Mouse (Mus musculus): ENCODE measurements at regions not wholly inside any gene's neighbourhood (a gene's known extent, or its start where the extent isn't known, plus 50 kb on each side); places are given as distances from the start of the nearest gene placed in this dataset.

DNA sequence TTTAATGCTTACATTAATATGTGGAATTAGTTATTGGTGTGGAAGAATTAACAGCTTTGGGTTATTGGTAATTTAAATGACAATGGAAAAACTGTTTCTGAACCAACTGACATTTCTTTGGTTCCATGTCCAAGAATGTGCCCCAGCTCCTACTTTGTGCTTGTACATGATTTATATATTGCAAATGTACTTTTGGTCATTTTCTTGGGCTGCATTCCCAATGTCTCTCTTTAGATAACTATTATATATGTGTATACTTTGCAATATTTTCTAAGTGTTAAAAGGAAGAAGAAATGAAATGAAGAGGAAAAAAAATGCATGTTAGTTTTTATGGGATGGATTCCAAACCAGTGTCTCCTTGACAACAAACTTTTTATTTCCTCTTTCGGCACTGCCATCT lies 297.4 kb downstream of the Kcnj2 start:
- Histone ChIP-seq H3K4me2 (no peak overlapping the region), H3K9ac (no peak overlapping the region), H3K4me1 (no peaks in the 10 kb centered on the region), H3K9me3 (no peaks in the 10 kb centered on the region), H3K27ac (no peak overlapping the region), H3K4me3 (replicated peaks) (no peak overlapping the region), H3K36me3 (replicated peaks) (no peaks in the 10 kb centered on the region), H3K27me3 (no peaks in the 10 kb centered on the region)
- no peak for ATAC-seq (ENCODE audit: low FRiP score)
- 93% methylated on average over 1 of the region's 1 CpGs for WGBS

DNA sequence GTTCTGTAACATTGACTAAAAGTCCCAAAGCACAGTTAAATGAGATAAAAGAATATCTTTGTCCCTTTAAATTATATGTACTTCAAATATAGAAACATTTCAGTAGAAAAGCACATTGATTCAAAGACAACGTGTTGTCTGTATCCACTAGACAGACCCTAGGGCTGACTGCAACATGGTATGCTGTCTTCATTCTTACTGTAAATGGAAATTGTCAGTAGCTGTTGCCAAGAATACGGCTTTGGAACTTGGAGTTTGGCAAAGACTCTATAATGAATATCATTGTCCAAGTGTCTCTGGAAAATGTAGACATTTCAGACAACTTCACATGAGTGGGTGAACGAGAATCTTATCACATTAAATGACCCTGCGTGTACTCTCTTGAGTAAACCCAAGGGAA lies 311.2 kb downstream of the Kcnj2 start:
- 93% methylated on average over 4 of the region's 4 CpGs for WGBS
- ATAC-seq (ENCODE audit: low FRiP score): no peak
- Histone ChIP-seq H3K36me3 (replicated peaks) (no peaks in the 10 kb centered on the region), H3K27ac (no peak overlapping the region), H3K4me1 (no peaks in the 10 kb centered on the region), H3K27me3 (no peaks in the 10 kb centered on the region), H3K9me3 (no peaks in the 10 kb centered on the region), H3K9ac (no peak overlapping the region), H3K4me3 (replicated peaks) (no peak overlapping the region), H3K4me2 (no peak overlapping the region)

DNA sequence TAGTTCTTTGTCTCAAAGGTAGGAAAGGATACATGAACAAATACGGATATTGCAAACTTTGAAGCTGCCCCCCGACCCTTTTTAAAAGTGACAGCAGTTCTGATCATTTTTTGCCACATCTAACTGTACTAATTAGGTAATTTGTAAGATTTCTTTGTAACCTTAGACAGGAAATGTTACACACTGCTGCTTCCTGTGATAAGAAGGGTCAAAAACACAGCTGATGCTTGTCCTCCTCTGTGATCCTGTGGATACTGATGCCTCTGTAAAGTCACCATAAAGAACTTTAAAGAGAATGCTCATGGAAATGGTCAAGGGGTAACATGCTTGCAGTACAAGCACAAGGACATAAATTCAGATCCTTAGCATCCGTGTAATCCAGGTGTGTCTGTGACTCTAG lies 313.9 kb downstream of the Kcnj2 start:
- Histone ChIP-seq H3K4me1 (no peaks in the 10 kb centered on the region), H3K4me2 (no peak overlapping the region), H3K27ac (no peak overlapping the region), H3K36me3 (replicated peaks) (no peaks in the 10 kb centered on the region), H3K9ac (no peak overlapping the region), H3K27me3 (no peaks in the 10 kb centered on the region), H3K4me3 (replicated peaks) (no peak overlapping the region), H3K9me3 (no peaks in the 10 kb centered on the region)
- ATAC-seq (ENCODE audit: low FRiP score): no peak
- 84% methylated on average over 3 of the region's 3 CpGs for WGBS

DNA sequence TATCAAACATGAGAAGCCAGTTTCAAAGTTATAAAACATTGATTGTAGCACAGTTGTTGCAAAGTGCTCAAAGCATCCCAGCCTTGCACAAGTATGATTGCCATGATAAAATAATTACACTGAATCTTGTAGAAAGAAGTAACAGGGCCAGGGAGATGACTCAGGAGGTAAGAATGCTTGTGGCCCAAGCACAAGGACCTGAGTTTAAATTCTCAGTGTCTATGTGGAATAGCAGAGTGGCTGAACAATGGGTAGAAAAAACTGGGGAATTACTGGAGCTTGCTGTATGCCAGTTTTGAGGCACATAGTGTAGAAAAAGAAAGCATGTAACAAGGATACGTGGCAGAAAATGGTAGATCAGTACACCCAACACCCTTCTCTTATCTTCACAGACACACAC lies 332.7 kb downstream of the Kcnj2 start:
- WGBS: 82% methylated on average over 1 of the region's 1 CpGs
- no peaks in the 10 kb centered on the region for H3K36me3 ChIP-seq (replicated peaks)
- no peaks in the 10 kb centered on the region for H3K9me3 ChIP-seq
- H3K9ac ChIP-seq: no peak overlapping the region
- H3K4me3 ChIP-seq (replicated peaks): no peak overlapping the region
- ATAC-seq (ENCODE audit: low FRiP score): no peak
- H3K27ac ChIP-seq: no peak overlapping the region
- H3K27me3 ChIP-seq: no peaks in the 10 kb centered on the region
- H3K4me2 ChIP-seq: no peak overlapping the region
- no peaks in the 10 kb centered on the region for H3K4me1 ChIP-seq

DNA sequence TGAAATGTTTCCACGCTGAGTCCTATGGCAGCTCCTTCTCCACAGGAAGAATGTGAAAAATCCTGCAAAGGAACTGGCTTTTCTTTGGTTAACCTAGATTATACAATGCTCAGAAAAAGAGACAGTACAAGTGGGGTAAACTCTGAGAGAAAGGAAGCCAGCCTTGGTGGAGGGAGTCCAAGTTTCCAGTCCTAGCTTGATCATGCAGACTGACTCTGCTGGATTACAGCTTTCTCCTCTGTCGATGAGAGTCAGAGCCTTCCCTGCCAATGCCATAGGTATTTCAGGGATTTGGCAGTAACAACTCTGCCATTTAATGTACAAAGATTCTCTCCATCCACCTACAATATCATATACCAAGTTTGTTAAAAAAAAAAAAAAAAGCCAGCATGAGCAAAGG lies 343.3 kb downstream of the Kcnj2 start:
- H3K36me3 ChIP-seq (replicated peaks): no peaks in the 10 kb centered on the region
- no peak for ATAC-seq (ENCODE audit: low FRiP score)
- H3K4me1 ChIP-seq: no peaks in the 10 kb centered on the region
- no peaks in the 10 kb centered on the region for H3K9me3 ChIP-seq
- H3K4me2 ChIP-seq: no peak overlapping the region
- H3K4me3 ChIP-seq (replicated peaks): no peak overlapping the region
- no peaks in the 10 kb centered on the region for H3K27me3 ChIP-seq
- WGBS: 92% methylated on average over 2 of the region's 2 CpGs
- H3K27ac ChIP-seq: no peak overlapping the region
- H3K9ac ChIP-seq: no peak overlapping the region

DNA sequence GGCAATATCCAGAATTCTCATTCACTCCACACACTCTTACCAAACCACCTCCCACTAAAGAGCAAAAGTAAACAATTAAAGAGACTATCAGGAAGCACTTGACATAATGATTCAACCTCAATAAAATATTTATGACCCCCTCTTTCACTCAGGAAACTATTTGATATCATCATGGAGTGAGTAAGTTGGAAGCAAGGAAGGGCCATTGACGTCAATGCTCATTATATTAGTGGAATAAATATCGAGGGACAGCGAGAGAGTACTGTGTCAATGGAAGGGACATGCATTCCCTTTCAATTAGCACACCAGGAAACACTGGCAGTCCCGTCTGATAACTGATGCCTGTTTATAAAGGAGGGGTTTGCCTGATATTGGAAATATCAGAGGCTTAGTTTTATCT lies 358.9 kb downstream of the Kcnj2 start:
- no peaks in the 10 kb centered on the region for H3K4me1 ChIP-seq

DNA sequence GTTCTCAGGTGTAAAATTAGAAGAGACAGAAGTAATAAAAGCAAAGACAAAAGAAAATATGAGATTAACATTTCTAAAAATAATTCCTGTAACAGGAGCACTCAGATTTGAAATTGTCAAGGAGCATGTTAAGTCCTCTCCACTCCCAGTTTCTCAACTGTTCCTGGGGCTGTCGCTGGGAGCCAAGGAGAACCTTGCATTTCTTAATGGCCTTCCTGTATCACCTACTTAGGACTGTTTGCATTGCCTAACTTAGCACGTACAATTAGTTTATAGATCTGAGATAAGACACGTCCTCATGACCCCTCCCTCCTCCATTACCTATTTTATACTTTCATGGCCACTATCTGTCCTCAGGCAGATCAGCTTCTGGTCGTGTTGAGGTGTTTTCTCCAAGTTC lies 360.8 kb downstream of the Kcnj2 start:
- ATAC-seq (ENCODE audit: low FRiP score): no peak
- no peaks in the 10 kb centered on the region for H3K27me3 ChIP-seq
- no peaks in the 10 kb centered on the region for H3K9me3 ChIP-seq
- no peak overlapping the region for H3K27ac ChIP-seq
- H3K4me2 ChIP-seq: no peak overlapping the region
- H3K4me3 ChIP-seq (replicated peaks): no peak overlapping the region
- H3K4me1 ChIP-seq: no peaks in the 10 kb centered on the region
- WGBS: 73% methylated on average over 4 of the region's 4 CpGs
- H3K36me3 ChIP-seq (replicated peaks): no peaks in the 10 kb centered on the region
- no peak overlapping the region for H3K9ac ChIP-seq

More for the DNA sequence above, 358.9 kb downstream of the Kcnj2 start:
- Histone ChIP-seq H3K27ac (no peak overlapping the region), H3K4me3 (replicated peaks) (no peak overlapping the region), H3K9ac (no peak overlapping the region), H3K4me2 (no peak overlapping the region), H3K36me3 (replicated peaks) (no peaks in the 10 kb centered on the region), H3K9me3 (no peaks in the 10 kb centered on the region), H3K27me3 (no peaks in the 10 kb centered on the region)
- 73% methylated on average over 4 of the region's 4 CpGs for WGBS
- ATAC-seq (ENCODE audit: low FRiP score): no peak

DNA sequence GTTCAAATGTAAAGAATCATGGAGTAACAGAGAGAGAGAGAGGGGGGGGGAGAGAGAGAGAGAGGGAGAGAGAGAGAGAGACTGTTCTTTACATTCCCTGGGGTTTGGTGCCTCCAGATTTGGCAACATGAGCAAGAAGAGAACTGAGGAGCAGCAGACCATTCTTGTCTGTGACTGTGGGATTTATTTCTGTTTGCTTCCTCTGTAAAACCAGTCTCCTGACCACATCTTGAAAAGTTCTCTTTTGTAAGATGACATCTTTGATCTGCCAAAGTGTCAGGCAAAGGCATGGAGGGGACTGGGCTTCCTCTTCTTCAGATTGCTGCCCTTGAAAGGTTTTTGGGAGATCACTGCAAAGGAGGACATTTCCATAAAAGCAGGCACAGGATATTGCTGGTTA lies 376.3 kb downstream of the Kcnj2 start:
- no peaks in the 10 kb centered on the region for H3K9me3 ChIP-seq
- no peak overlapping the region for H3K4me2 ChIP-seq
- ATAC-seq (ENCODE audit: low FRiP score): no peak
- H3K27ac ChIP-seq: no peak overlapping the region
- no peaks in the 10 kb centered on the region for H3K4me1 ChIP-seq
- no peaks in the 10 kb centered on the region for H3K36me3 ChIP-seq (replicated peaks)
- H3K4me3 ChIP-seq (replicated peaks): no peak overlapping the region
- H3K9ac ChIP-seq: no peak overlapping the region
- no peaks in the 10 kb centered on the region for H3K27me3 ChIP-seq

DNA sequence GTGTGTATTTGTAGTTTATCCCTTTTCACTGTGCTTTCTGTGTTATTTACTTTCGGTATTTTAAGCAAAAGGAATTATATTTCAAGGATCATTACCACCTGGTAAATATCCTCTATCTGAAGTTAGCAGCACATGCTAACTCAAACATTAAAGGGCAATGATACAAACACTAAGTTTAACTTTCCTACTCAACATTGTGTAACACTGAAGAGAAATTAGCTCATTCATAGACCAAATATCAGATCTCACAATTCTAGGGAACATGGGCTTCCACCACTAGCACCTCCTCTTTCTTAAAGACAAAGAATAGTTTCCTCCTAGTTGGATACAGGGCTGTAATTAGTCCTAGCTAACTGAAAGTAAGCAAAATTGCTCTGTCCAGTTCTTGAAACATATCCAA lies 377.4 kb downstream of the Kcnj2 start:
- H3K4me3 ChIP-seq (replicated peaks): no peak overlapping the region
- 87% methylated on average over 1 of the region's 1 CpGs for WGBS

DNA sequence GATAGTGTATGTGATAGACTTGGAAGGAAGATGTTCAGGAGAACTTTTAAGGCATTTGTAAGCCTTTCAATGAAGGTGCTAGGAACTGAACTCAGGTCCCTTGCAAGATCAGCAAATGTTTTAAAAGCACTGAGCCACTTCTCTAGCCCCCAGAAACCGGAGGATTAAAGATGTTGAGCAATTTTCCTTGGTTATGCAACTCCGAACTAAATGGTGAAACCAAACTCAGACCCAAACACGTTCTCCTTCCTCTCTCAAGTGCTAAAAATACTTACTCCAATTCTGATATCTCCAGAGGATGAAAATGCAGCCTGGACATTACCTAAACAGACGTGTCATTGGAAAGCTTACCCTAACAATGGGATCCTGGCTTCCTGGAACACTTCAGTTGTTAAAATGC lies 378.8 kb downstream of the Kcnj2 start:
- Histone ChIP-seq H3K27me3 (no peaks in the 10 kb centered on the region), H3K4me2 (no peak overlapping the region), H3K27ac (no peak overlapping the region), H3K9ac (no peak overlapping the region), H3K4me3 (replicated peaks) (no peak overlapping the region), H3K9me3 (no peaks in the 10 kb centered on the region), H3K36me3 (replicated peaks) (no peaks in the 10 kb centered on the region), H3K4me1 (no peaks in the 10 kb centered on the region)
- ATAC-seq (ENCODE audit: low FRiP score): no peak
- 80% methylated on average over 4 of the region's 4 CpGs for WGBS

More for the DNA sequence above, 377.4 kb downstream of the Kcnj2 start:
- H3K36me3 ChIP-seq (replicated peaks): no peaks in the 10 kb centered on the region
- H3K9me3 ChIP-seq: no peaks in the 10 kb centered on the region
- no peak overlapping the region for H3K4me2 ChIP-seq
- H3K4me1 ChIP-seq: no peaks in the 10 kb centered on the region
- ATAC-seq (ENCODE audit: low FRiP score): no peak
- no peaks in the 10 kb centered on the region for H3K27me3 ChIP-seq
- H3K9ac ChIP-seq: no peak overlapping the region
- no peak overlapping the region for H3K27ac ChIP-seq

DNA sequence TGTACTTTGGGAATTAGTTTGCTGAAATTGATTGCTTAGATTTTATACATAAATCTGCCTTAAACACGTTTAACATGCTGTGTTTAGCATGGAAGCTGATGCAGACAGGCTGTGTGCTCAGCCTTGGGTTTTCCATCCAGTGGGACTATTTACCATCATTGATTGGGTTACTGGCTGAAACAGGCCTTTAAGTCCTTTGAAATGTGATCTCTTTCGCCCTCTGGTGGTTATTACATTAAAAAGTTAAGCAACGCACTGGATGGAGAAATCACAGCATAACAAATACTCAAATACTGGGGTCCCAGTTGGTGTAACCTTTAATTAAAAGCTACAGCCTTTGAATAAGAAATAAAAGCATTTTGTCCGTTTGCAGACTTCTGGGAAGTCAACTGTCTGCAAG lies 379.8 kb downstream of the Kcnj2 start:
- H3K27ac ChIP-seq: no peak overlapping the region
- no peaks in the 10 kb centered on the region for H3K27me3 ChIP-seq
- H3K9me3 ChIP-seq: no peaks in the 10 kb centered on the region
- ATAC-seq (ENCODE audit: low FRiP score): 0 out of 2 replicates have a peak, but pooled peaks have one; percentile 51
- no peaks in the 10 kb centered on the region for H3K36me3 ChIP-seq (replicated peaks)
- H3K4me1 ChIP-seq: no peaks in the 10 kb centered on the region
- no peak overlapping the region for H3K9ac ChIP-seq
- WGBS: 8% methylated on average over 4 of the region's 4 CpGs
- H3K4me3 ChIP-seq (replicated peaks): no peak overlapping the region
- H3K4me2 ChIP-seq: no peak overlapping the region

DNA sequence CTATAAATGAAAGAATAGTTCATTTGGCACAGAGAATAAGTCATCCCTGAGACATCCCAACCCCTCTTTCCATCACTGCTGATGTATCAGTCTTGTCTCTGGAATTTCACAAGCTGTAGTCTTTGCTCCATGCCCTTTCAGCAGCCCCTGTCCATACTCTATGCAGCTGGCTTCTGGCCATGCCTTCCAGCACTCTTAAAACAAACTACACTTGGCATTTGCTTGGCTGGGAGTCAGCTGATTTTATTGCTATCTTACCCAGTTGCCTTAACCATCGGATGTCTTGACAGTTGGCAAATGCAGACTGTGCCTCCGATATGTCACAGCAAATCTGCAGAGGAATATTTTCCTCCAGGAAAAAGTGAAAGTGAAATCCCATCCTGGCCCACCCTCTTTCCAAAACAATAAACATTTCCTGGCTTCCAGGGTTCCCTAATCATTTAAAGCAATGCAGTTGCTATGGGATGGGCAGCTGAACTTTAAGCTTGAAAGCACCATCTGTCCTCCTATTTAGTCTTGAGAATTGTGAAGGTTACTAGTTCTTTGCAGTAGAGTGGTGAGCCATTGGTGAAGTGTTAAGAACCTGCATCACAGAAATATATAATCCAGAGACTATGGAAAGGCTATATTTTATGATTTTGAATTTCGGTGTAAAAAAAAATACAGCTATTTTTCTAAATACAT lies 385.0 kb downstream of the Kcnj2 start:
- no peaks in the 10 kb centered on the region for H3K4me1 ChIP-seq
- H3K27ac ChIP-seq: no peak overlapping the region
- WGBS: 86% methylated on average over 3 of the region's 3 CpGs
- no peak overlapping the region for H3K4me3 ChIP-seq (replicated peaks)
- H3K9ac ChIP-seq: no peak overlapping the region
- no peaks in the 10 kb centered on the region for H3K36me3 ChIP-seq (replicated peaks)
- H3K9me3 ChIP-seq: no peaks in the 10 kb centered on the region
- H3K4me2 ChIP-seq: no peak overlapping the region
- H3K27me3 ChIP-seq: no peaks in the 10 kb centered on the region
- ATAC-seq (ENCODE audit: low FRiP score): no peak

DNA sequence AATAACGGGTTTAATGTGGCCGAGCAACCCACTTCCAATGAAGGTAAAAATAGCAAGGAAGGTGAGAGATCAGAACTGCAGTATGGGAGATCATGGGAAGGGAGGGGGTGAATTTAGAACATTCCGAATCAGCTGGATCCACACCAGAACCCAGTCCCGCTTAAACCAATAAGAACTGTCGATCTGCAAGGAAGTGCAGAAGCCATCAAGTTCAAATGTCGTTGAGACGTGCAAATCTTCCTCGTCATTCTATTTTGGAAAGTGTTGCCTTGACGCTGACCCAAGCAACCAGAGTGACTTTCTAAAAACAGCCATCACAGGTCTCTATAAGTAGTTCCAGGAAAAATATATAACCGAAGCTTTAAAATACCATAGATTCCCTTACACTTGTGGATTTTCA lies 394.1 kb downstream of the Kcnj2 start:
- 93% methylated on average over 10 of the region's 10 CpGs for WGBS
- no peak for ATAC-seq (ENCODE audit: low FRiP score)
- H3K27ac ChIP-seq: no peak overlapping the region
- no peak overlapping the region for H3K9ac ChIP-seq
- H3K9me3 ChIP-seq: no peaks in the 10 kb centered on the region
- no peak overlapping the region for H3K4me3 ChIP-seq (replicated peaks)
- H3K36me3 ChIP-seq (replicated peaks): no peaks in the 10 kb centered on the region
- no peak overlapping the region for H3K4me2 ChIP-seq
- no peaks in the 10 kb centered on the region for H3K27me3 ChIP-seq
- no peaks in the 10 kb centered on the region for H3K4me1 ChIP-seq

Data from forebrain, embryonic 12.5 days (tissue).